Mouse (Mus musculus): ENCODE measurements around the gene Cdk19. TPM values are rescaled to one million over a fixed set of nuclear protein-coding genes. Genes with fewer than 3 reads are reported as not detected.
A peak's percentile ranks its signal among the peaks of the same experiment; 100 is the strongest.

Cdk19 gene
- total RNA-seq, 1 experiment from 2014 or later: 65.2 TPM

DNA sequence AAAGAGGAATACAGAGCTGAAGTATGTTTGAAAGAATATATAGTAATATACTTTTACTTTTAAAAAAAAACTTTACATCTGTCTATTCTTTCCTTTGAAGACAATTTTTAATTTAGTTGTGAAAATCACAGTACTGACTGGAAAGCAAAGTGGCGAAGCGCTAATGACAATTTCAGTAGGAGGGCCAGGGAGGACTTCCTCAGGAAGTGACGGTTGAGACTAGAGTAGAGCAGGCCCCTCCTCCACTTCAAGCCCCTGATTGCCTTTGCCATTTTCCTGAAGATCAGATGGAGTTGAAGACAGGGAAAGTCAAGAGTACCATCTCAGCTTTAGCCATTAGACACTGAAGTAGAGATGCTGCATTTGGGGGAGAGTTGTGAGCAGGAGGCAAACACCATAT lies 92.6 kb downstream of the Cdk19 start:
- ATAC-seq (replicated peaks; ENCODE audit: low read depth, poor library complexity, severe bottlenecking): 0 out of 2 replicates have a peak, but pooled peaks have one; percentile 30

DNA sequence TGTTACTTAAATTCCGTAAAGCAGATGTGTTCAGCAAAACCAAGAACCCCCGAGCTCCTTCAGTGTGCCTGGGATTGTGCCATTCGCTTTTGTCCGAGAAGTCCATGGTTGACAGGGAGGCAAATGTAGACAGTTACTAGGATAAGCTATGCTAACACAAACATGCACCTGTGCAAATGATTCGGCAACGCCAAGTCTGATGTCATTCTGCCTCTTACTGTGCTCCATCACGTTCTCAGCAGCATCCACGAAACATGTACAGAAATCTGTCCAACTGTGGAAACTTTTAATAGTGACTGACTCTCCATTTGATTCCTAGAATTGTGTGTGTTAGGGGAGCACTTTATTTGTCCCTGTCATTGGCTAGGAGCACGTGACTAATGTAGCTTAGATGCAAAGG lies 93.0 kb downstream of the Cdk19 start:
- ATAC-seq (replicated peaks; ENCODE audit: low read depth, poor library complexity, severe bottlenecking): no peak

DNA sequence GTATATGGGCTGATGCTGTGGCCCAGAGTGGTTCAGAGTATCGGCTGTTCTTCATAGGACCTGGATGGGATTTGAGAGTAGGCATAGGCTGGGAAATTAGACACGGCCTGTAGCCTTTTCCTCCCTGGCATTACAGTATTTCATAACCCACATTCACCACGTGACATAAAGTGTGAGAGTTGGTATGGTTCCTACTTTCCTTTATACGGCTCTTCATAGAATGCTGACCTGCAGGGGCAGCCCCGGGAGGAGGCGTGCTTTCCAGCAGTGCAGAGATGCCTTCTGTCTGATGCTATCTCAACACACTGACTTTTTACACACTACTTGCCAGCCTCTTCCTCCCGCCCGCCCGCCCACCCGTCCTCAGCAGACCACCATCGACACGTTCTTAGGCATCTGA lies 96.0 kb downstream of the Cdk19 start:
- peak; percentile 45 for ATAC-seq (replicated peaks; ENCODE audit: low read depth, poor library complexity, severe bottlenecking)

DNA sequence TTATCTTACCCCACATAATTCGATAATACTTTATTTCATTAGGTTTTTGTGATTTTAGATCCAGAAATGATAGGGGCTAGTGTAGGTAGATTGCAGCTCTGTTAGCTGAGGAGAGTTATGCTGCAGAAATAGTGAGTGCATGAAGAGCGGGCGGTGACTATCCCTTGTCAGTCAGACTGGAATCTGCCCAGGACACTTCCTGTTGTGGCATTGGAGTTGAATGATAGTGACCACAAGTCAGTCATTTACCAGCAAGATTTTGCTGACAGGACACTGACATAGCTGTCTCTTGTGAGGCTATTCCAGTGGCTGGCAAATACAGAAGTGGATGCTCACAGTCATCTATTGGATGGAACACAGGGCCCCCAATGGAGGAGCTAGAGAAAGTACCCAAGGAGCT lies 97.8 kb downstream of the Cdk19 start:
- ATAC-seq (replicated peaks; ENCODE audit: low read depth, poor library complexity, severe bottlenecking): peak; percentile 85

DNA sequence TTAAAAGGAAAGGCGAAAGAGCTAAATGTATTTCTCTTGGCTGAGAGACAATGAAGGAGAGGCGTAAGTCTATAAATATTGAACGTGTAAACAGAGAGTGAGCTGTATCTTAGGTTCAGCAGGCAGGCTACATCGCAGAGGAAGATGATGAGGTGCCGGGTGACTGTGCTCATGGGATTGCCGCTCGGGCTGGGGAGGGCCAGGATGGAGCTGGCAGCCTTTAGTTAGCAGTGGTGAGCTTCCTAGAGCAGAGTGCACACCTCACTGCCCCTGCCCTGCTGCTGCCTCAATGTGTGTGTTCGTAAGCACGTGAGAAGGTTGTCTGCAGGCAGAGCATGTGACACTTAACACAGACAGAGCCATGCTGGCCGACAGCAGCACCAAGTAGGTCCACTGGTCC lies 101.4 kb downstream of the Cdk19 start:
- no peak for ATAC-seq (replicated peaks; ENCODE audit: low read depth, poor library complexity, severe bottlenecking)

DNA sequence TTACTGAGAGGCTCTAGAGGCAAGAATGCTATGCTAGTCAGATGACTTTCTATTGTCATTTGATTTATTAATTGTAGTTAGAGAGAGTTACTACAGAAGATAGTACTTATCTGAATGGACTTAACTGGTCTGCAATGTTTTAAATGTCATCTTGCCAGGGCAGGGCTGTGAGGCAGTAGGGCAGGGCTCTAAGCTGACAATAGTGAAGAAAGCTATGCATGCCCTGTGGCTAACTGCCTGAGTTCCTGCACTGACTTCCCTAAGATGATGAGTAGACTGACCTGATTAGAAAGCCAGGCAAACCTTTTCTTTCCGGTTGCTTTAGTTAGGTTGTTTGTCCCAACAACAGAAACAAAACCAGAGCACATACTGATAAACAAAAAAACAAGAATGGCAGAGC lies 102.7 kb downstream of the Cdk19 start:
- no peak for ATAC-seq (replicated peaks; ENCODE audit: low read depth, poor library complexity, severe bottlenecking)

DNA sequence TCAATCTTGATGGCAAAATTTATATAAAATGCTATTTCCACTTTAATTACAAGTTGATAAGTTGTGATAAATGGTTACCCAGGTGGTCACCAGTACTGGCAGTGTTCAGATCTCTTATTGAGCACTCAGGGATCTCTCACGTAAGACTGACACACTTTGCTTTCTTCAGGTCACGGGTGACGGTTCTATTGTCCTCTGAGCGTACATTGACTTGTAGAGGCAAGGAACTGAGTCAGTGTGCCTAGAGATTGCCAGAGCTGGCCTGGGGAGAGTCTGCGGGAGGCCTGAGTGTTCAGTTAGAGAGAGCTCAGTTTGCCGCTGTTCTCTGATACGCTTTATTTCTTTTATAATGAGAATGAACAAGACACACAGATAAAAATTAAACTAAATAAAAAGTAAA lies 104.0 kb downstream of the Cdk19 start:
- no peak for ATAC-seq (replicated peaks; ENCODE audit: low read depth, poor library complexity, severe bottlenecking)

DNA sequence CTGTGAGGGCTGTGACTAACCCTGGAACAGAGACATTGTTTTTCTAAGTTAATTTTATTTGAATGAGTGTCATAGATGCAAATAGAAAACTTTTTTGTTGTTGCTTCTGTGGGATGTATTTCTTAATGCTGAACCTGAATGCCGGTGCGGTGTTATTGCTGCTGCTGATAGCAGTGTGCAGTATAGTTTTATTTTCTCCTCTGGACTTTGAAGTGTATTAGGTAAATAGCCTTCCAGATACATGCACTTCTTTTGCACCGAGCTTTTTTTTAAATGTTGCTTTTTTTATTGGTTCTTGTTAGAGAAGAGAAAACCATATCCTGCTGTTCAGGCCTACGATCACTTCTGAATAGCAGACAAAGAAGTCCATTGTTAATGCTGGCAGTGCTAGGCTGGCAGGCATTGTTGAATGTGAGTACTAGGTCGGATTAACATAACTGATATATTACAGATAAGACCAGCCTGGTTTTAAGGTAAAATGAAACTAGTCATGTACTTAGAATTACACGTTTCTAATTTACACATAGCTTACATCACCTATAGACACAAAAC lies 104.5 kb downstream of the Cdk19 start:
- no peak for ATAC-seq (replicated peaks; ENCODE audit: low read depth, poor library complexity, severe bottlenecking)

DNA sequence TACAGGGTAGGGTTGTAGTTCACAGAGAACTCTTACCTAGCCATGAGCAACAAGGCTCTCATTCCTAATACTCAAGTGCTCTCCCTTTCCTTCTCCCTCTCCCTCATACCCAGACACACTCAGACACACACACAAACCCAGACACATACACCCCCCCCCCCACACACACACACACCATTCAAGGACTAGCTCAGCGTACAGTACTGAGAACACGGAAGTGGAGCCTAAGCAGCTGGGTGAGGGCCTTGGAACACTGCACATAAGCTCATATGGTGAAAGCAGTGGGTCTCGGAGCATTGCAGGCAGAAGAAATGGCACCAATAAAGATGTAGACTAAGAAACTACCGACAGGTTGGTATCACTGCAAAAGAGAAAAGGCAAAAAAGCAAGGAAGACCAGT lies 105.2 kb downstream of the Cdk19 start:
- ATAC-seq (replicated peaks; ENCODE audit: low read depth, poor library complexity, severe bottlenecking): no peak

DNA sequence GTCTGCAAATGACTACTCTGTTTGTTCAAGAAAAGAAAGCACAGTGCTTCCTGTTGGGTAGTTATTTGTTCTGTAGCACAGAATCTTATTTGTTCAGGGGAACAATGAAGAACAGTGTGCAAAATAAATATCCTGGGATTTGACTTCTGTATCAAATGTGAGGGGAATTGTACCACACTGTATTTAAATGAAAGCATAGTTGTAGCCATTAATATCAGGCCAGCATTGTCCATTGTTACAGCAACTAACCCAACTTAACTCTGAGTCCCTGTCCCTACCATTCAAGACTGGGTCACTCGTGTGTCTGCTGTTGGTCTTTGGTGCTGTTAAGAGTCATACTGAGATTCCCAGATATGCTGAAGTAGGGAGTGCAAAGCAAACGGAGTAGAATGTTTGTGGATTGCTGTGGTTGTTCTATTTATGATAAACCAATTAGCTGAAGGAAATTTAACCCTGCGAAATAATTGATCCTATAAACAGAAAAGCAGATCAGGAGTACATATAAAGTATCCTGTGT lies 106.8 kb downstream of the Cdk19 start:
- ATAC-seq (replicated peaks; ENCODE audit: low read depth, poor library complexity, severe bottlenecking): no peak

DNA sequence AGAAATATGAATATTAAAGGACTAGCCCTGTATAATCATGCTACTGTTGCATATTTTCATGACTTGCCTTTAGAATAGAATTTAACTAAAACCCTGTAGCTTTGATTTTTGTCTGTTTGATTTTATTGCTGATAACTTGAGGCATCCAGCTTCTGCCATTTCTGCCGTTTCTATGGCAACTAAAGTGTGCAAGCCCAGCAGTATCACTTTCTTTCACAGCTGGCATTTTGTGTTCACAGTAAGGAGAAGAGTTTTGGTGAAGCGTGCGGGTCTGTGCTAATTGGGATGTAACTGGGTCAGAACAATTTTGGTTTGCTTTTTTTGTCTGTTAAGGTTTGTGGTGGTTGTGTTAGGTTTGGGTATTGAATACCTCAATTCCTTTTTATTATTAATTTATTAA lies 107.3 kb downstream of the Cdk19 start:
- ATAC-seq (replicated peaks; ENCODE audit: low read depth, poor library complexity, severe bottlenecking): no peak

DNA sequence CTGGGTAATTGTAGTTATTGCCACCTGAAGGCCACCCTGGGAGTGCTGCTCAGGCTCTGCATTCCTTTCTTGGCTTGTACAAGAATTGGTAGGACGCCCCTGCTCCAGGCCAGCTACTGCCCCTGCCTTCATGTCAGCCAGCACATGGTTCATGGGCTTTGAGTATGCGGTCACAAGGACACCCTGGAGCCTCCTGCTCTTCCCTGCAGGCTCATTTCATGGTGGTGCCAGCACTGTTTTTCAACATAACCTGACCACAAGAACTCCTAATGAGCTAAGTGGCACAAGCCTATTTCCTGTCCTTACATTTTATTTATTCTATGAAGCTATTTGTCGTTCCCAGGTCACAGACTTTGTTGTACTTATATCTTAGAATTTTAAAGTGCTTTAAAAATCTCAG lies 107.9 kb downstream of the Cdk19 start:
- no peak for ATAC-seq (replicated peaks; ENCODE audit: low read depth, poor library complexity, severe bottlenecking)

DNA sequence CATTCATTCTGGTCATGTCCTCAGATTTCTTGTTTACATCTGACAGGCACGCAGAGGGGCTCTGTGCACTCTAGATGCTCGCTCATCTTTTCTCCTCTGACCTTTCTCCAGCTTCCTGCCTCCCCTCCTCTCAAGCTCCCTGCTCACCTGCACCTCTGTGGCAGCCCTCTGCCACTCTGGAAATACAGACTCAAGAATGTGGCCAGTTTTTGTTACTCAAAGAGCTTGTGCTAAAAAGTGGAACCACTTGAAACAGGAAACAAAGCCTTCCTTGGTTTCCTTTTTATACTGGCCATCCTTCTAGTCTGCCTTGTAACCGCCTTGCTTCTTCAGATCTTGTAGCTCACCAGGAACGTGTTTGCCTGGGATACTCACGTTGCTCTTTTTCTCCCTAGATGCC lies 108.6 kb downstream of the Cdk19 start:
- peak; percentile 11 for ATAC-seq (replicated peaks; ENCODE audit: low read depth, poor library complexity, severe bottlenecking)

DNA sequence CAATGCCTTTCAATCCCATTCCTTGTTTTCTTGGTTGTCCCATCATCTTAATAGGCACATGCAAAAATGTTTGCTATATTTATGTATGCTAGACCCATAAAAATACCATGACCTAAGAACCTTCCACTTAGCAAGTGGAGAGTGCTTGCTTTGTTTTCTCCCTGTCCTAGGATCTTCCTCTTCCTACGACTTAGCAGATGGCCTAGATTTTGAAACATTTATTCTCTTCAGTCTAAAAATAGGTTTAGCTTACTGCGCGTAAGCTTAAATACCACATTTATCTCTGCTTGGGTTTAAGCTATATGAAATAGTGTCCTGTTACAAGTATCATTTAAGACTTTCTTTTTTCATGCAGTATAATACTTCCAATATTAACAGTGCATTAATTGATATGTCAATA lies 109.1 kb downstream of the Cdk19 start:
- no peak for ATAC-seq (replicated peaks; ENCODE audit: low read depth, poor library complexity, severe bottlenecking)

DNA sequence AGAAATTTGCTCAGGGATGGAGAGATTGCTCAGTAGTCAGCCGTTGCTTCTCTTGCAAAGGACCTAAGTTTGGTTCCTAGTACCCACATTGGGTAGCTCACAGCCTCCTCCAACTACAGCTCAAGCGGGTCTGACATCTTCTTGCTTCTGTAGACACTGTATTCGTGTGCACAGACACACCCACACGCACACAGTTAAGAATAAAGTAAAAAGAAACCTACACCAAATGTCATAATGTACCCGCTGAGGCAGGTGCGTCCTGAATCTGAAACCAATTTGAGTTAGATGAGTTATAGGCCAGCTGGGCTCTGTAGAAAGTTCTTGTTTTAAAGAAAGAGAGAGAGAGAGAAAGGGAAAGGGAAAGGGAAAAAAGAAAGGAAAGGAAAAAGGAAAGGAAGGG lies 110.2 kb downstream of the Cdk19 start:
- ATAC-seq (replicated peaks; ENCODE audit: low read depth, poor library complexity, severe bottlenecking): no peak

DNA sequence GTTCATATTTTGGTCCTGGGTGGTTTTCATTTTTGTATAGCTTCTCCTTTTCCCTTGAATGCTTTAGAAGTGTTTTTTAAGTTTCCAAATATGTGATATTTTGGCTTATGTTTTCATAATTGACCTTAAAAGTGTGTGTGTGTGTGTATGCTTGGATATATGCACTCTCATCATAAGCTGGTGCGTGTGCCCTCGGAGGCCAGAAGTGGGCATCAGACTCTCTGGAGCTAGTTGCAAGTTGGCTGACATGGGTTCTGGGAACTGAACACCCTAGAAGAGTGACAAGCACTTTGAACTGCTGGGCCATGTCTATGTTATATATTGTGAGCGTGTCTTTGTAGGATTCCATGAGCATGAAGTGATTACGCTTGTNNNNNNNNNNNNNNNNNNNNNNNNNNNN lies 110.8 kb downstream of the Cdk19 start:
- no peak for ATAC-seq (replicated peaks; ENCODE audit: low read depth, poor library complexity, severe bottlenecking)

DNA sequence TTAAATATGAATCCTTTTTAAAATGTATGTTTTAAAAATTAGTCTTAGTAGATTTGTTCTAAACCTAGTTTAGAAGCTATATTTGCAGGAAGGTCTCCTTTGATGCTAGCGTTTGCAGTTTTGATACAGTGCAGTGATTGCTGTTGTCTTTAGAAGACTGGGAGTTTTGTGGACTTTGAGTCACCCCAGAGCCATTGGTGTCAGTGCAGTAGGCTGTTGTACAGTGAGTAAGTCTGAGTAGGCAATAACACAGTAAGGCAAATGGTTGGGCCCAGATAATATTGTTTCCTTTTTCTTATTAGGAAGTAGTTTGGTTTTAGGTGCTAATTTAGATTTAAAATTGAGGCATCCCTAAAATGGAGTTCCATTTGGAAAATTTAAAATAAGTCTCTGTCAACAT lies 117.8 kb downstream of the Cdk19 start:
- no peak for ATAC-seq (replicated peaks; ENCODE audit: low read depth, poor library complexity, severe bottlenecking)

DNA sequence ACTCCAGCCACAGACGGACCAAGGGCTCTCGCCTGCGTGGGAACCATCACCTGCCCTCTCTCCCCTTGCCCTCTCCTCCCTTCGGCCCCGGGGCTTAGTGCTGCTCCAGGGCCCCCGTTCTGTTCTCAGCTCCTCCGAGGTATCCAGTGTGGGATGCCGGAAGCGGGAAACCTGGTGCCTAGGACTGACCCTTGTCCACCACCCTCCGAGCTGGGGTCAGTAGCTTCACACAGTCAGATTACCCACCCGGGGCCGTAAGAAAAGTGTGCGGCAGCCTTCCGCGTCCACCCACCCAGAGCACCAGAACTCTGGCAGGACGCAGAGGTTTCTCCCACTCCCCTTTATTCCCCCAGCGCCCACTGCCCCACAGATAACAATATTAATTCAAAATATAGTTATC lies 119.8 kb downstream of the Cdk19 start:
- ATAC-seq (replicated peaks; ENCODE audit: low read depth, poor library complexity, severe bottlenecking): no peak

DNA sequence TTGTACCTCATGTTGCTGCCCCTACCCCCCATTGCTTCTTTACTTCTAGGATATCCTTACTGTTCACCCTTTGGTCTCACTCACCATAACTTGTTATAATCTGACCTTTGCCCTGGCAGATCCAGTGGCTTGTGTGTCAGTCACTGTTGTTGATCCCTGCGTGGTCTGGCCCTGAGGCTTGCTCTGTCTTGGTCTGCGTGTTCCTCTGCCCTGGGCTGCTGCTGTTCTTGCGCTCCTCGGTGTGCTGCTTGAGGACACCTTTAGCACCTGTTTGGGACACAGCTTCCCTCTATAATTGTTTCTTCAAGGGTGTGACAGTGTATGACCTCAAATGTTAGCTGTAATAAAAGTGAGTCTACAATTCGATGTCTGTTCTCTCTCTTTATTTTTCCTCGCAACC lies 122.0 kb downstream of the Cdk19 start:
- no peak for ATAC-seq (replicated peaks; ENCODE audit: low read depth, poor library complexity, severe bottlenecking)

DNA sequence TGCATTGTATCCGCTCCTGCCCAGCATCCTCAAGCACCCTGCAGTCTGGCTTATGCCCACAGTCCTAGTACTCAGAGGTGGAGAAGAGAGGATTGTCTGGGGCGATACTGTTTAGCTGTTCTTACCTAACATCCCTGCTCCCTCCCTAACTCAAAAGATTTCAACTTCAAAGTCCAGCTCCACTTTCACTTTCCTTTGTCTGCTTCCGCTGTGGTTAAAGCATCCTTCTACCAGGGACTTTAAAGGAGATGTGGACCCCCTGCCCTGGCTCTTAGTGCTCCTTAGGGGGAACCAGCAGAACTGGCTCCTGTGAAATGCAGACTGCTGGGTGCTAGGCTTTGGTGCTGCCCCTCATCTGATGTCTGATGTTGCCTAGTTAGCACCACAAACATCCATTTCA lies 122.9 kb downstream of the Cdk19 start:
- ATAC-seq (replicated peaks; ENCODE audit: low read depth, poor library complexity, severe bottlenecking): peak; percentile 90

DNA sequence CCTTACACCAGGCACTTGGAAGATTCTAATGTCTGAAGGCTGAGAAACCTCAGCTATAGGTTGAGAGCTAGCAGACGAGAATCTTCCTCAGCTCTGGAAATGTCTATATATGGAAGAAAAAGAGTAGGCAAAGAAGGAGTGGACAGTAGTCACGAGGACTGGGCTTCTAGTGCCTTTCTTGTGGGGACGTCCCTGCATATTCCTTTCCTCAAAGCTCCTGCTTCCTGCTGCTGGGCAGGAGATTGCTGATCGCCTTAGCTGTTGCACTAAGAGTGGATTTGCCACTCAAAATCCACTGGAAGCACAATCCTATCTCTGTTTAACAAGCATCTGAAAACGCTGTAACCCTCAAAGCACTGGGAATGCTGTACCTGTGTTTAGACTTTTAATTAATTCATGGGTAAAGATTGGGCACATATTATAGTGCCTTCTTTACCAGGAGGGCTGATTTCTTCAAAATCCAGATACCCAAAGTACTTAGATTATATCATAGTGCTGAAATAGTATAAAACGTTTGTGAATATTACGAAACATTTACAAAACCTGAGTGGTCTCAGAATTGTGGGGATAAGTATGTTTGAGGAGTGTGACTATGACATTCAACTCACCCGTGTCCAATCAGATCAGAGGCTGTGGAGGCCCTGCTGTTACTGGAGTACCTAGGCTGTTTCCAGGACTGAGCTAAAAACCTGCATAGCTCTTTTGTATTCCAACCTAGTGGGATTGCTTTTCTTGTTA lies 128.0 kb downstream of the Cdk19 start:
- ATAC-seq (replicated peaks; ENCODE audit: low read depth, poor library complexity, severe bottlenecking): peak; percentile 61

DNA sequence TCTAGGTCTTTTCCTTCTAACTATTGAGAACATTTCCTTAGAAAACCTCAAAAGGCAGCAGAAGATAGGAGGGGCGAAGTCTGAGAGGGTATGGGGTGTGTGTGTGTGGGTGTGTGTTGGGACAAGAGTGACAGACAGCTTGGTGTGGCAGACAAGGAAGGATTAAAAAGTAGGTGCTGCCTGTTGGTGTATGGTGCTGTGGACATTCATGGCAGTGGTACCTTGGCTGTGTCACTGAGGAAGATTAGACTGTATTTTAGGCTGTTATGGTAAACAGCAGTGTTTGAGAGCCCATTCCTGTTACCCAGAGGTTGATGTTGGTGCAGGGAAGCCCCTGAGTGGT lies 128.5 kb downstream of the Cdk19 start:
- peak; percentile 71 for ATAC-seq (replicated peaks; ENCODE audit: low read depth, poor library complexity, severe bottlenecking)
